Mouse (Mus musculus) embryonic fibroblast, embryonic 13.5 days (primary cell): ENCODE measurements around the gene Maml3. TPM values are rescaled to one million over a fixed set of nuclear protein-coding genes. Genes with fewer than 3 reads are reported as not detected.

ENCODE experiments used
- H3K27ac ChIP-seq: 2 replicates; pipeline ENCODE4 v1.5.1; 2012; ENCODE audit warnings: low read length, control low read depth, inconsistent platforms; ENCODE audit not compliant: insufficient read depth
- H3K4me1 ChIP-seq: 2 replicates; pipeline ENCODE4 v1.6.1; 2011; ENCODE audit warnings: low read length; ENCODE audit not compliant: control insufficient read depth, insufficient read depth
- H3K4me3 ChIP-seq: 2 replicates; pipeline ENCODE4 v1.5.1; 2011; ENCODE audit warnings: mild to moderate bottlenecking, control low read depth, low read length; ENCODE audit not compliant: insufficient read depth
- CTCF ChIP-seq: IDR thresholded peaks from 2 replicates; pipeline ENCODE4 v1.5.1; 2011; ENCODE audit warnings: mild to moderate bottlenecking, control low read depth, low read length, moderate library complexity, borderline replicate concordance; ENCODE audit not compliant: insufficient read depth
- POLR2A ChIP-seq: IDR thresholded peaks from 2 replicates; pipeline ENCODE4 v1.6.1; 2011; ENCODE audit warnings: low read depth, mild to moderate bottlenecking, control low read depth, low read length, moderate library complexity
- polyA plus RNA-seq: library from polyadenylated mRNA; stranded (reverse); fragments of >200 nt; gene quantifications from 2 replicates; pipeline ENCODE4 v1.2.4, GENCODE M21; 2011; ENCODE audit warnings: low read depth; ENCODE audit not compliant: missing spikeins, insufficient read length

The Maml3 gene
- polyA plus RNA-seq, 1 experiment: 2.2 TPM

DNA sequence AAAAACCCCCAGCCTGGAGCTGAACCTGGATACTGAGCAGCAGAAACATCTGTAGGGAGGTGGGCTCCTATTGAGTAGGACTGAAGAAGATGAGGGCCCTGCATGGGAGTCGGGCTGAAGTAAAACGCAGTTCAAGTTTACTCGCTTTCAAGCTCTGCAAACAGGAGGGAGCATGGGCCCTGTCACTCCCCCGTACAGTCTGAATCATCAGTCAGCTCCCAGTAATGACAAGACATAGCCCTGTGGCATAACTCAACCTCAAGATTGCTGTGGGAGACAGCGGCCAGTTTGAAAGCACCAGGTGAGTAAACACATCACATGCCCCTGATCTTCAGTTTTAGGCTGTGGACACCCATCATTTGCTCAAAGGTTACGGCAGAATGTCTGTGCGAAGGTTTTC is 139.0 kb downstream of the Maml3 start:
- TF ChIP-seq CTCF (no peak), POLR2A (no peak)
- peaks cover 3% of the 10 kb centered on the region; the same call in 1 of the 2 replicates for H3K4me1 ChIP-seq
- no peak overlapping the region for H3K27ac ChIP-seq
- no peak overlapping the region for H3K4me3 ChIP-seq

DNA sequence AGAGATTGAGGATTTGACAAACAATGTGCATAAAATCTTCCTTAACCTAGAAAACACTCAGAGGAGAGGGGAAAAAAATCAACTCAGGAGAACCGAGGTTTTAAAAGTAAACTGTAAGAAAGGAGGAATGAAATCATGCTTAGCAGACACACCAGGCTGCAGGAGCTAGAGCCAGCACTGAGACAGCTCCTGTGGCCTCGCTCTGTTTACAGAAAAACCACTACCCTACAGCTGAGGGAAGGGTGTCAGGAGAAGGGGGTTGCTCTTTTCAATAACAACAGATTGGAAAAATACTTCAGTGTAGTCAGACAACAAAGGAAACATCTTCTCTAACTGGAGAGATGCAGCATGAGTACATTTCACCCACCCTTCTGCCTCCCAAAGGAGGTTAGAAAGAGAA is 139.4 kb downstream of the Maml3 start:
- no peak overlapping the region for H3K27ac ChIP-seq
- TF ChIP-seq POLR2A (no peak), CTCF (no peak)
- no peak overlapping the region for H3K4me3 ChIP-seq
- H3K4me1 ChIP-seq: peaks cover 3% of the 10 kb centered on the region; the same call in 1 of the 2 replicates

DNA sequence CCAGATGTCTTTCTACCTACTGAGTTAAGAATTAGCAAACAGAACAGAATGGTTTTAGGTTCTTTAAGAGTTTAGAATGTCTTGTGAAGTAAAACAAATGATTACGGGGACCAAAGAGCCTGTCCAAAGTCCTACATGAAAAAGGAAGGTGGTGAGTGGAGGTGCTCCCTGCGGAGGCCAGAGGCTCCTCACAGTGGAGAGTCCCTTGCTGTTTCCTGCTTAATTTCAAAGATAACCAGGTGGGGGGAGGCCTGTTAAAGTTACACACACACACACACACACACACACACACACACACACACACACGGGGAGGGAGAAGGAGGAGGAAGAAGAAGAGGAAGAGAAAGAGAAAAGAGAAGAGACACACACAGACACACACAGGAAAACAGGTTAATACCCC is 139.9 kb downstream of the Maml3 start:
- Histone ChIP-seq H3K4me3 (no peak overlapping the region), H3K27ac (no peak overlapping the region), H3K4me1 (peaks cover 3% of the 10 kb centered on the region; the same call in 1 of the 2 replicates)
- TF ChIP-seq CTCF (no peak), POLR2A (no peak)

DNA sequence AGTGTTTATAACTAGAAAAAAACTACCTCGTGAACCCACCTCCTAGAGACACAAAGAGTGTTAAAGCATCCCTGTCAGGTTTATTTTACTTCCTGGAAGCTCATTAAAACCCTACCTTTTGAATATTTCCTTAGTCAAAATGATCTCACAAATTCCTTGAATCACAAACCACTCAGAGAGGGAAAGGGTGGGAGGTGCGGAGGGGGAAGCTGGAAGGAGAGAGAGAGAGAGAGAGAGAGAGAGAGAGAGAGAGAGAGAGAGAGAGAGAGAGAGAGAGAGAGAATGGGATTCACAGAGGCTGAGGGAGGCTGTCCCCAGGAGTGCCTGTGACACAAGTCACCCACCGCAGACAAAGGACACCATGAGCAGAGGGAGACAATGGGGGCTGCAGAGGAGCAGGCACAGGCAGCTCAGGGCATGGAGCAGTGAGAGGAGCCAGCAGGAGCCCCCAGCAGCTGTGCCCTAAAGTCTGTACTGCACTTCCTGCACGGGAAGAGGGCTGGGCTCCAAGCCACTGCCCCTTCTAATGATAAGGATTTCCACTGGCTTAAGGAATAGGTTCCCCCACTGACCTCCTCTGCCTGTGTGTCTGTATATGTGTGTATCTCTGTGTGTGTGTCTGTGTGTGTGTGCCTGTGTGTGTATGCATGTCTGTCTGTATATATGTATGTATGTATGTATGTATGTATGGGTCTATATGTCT is 140.8 kb downstream of the Maml3 start:
- no peak for TF ChIP-seq CTCF
- no peak for TF ChIP-seq POLR2A
- Histone ChIP-seq H3K4me3 (no peak overlapping the region), H3K4me1 (peaks cover 3% of the 10 kb centered on the region; the same call in 1 of the 2 replicates), H3K27ac (no peak overlapping the region)

DNA sequence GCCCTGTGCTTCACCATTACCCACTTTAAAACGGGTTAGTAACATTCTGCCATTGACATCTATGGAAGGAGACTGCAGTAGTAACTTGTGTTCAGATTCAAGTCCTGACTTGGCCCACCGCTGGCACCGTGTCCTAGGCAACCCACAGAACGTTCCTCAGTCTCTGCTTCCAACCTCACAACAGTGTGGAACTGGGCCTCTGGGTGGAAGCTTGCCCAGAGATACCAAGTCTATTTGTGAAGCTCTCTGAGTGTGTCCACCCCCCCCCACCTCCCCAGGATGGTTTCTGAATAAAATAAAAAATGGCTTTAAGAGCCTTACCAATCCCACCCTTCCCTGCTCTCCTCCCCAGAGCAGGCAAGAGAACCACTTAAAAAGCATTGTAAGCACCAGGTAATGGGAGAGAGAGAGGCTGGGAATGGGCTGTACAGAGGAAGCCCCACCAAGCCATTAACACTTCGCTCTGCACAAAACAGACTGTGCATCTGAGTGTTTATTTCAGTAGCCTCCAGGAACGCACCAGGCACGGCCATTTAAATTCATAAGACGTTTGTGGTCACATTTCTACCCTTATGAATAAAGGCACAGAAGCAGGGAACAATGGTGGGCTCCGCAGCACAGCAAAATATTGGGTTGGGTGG is 141.6 kb downstream of the Maml3 start:
- H3K4me1 ChIP-seq: peaks cover 3% of the 10 kb centered on the region; the same call in 1 of the 2 replicates
- H3K27ac ChIP-seq: no peak overlapping the region
- TF ChIP-seq CTCF: no peak
- TF ChIP-seq POLR2A: no peak
- no peak overlapping the region for H3K4me3 ChIP-seq

DNA sequence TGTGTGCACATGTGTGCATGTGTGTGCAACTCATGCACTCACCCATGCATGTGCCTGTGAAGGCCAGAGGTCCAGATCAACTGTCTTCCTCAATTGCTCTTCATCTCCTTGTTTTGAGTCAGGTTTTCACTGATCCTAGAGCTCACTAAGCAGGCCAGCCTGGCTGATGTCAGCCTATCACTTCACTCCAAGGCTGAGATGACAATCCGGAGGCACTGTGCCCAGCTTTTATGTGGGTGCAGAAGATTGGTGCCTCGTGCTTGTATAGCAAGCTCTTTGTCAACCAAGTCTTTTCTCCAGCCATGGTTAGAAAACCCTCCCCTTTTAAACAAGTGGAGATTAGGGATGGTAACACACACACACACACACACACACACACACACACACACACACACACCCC is 146.1 kb downstream of the Maml3 start:
- TF ChIP-seq POLR2A: no peak
- TF ChIP-seq CTCF: no peak
- Histone ChIP-seq H3K4me1 (no peaks in the 10 kb centered on the region), H3K27ac (no peak overlapping the region), H3K4me3 (no peak overlapping the region)

DNA sequence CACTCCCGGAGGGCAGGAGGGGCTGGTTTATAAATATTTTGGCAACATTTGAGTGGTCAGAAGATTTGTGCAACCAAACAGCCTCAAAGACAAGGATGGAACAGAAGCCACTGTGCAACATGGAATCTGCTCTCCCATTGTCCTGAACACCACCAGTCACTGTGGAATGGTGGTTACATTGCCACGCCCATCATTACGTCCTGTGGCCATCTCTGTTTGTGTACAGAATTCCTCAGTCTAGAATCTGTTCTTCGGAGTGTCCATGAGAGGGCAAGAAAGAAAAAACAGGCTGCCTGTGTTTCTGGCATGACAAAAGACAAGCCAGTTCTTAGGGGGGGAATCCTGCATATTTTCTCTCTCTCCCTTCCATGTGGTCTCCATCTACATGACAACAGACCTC is 150.4 kb downstream of the Maml3 start:
- Histone ChIP-seq H3K4me1 (no peaks in the 10 kb centered on the region), H3K27ac (no peak overlapping the region), H3K4me3 (no peak overlapping the region)
- TF ChIP-seq CTCF: no peak
- TF ChIP-seq POLR2A: no peak

DNA sequence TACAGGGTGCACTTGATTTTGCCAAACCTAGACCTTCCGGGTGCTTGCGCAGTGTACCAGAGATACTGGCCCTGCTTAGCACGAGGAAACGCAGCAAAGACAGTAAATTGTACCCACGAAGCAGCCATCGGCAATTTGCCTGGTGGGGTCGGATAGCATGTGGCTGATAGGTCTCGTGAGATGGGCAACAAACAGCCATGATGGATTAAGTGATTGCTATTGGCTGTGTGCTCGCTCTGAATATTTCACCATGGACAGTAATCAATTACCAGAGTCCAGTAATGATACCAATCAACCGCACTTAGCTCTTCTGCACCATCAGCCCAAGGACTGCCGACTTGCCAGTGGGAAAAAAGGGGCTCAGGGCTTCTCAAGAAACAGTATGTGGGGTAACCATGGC is 150.9 kb downstream of the Maml3 start:
- H3K27ac ChIP-seq: no peak overlapping the region
- no peak for TF ChIP-seq POLR2A
- no peak for TF ChIP-seq CTCF
- H3K4me3 ChIP-seq: no peak overlapping the region
- no peaks in the 10 kb centered on the region for H3K4me1 ChIP-seq

DNA sequence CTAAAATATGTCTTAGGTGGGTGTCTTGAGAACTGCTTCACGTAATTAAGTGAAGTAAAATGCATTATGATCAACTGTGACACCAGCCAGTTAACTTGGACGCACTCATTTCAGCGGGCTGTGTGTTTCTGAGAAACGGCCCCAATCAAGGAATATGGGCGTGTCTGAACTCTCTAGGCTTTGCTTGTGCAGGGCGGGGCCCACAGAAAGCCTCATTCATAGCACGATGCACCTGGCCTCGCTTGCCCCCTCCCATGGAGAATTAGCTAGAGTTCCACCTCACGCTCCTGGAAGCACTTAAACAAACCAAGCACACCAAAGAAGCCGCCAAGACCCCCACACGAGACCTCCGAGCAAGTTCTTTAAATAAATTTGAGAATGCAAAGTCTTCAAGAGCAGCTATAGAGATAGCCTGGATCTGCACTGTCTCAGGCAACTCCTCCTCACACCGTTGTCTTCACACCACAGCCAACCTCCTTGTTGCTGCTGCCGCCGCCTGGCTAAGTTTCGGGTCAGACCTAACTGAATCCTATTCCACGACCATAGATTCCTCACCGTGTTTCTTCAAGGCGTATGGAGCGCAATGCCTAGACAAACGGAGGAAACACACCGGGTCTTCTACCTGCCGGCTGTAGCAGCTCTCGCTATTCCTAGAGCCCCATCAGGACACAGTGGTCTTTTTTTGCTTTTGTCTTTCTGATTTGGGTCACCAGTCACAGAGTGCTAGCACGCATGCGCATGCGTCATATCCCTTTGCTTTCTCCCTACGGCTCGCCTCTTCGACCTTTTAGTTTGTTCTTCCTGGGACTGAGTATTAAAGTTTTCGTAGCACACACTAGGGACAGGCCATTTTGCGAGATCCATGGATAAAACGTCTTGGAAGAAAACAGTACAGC is 151.9 kb downstream of the Maml3 start:
- no peak for TF ChIP-seq POLR2A
- Histone ChIP-seq H3K27ac (no peak overlapping the region), H3K4me3 (no peak overlapping the region), H3K4me1 (no peaks in the 10 kb centered on the region)
